Mouse (Mus musculus): Measurements from ENCODE around the gene Ppm1m. TPM values are rescaled to one million over a fixed set of nuclear protein-coding genes. Genes with fewer than 3 reads are reported as not detected.

The Ppm1m gene
- polyA plus RNA-seq, 1 experiment from 2014 or later = 11.5 TPM

- Histone ChIP-seq H3K4me3 (ENCODE audit: low read depth, low read length) (peak overlapping the region; percentile 13; the same call in 1 of the 2 replicates), H3K4me1 (ENCODE audit: control insufficient read depth, low read depth, low read length) (no peaks in the 10 kb centered on the region), H3K9ac (ENCODE audit: low read depth, low read length) (no peak overlapping the region), H3K4me2 (ENCODE audit: low read depth, low read length) (no peak overlapping the region), H3K27me3 (ENCODE audit: control insufficient read depth, insufficient read depth, low read depth, low read length) (peaks cover 45% of the 10 kb centered on the region), H3K9me3 (replicated peaks; ENCODE audit: control insufficient read depth, low read length) (no peaks in the 10 kb centered on the region), H3K36me3 (ENCODE audit: control insufficient read depth, insufficient read depth) (no peaks in the 10 kb centered on the region), H3K27ac (ENCODE audit: low read length) (no peak overlapping the region)
- no peak for ATAC-seq (ENCODE audit: low read depth)
- 12% methylated on average over 5 of the region's 5 CpGs for WGBS (ENCODE audit: insufficient replicate concordance)
These were observed 52.3 kb downstream of the Ppm1m start for GRCm38 (mm10) chr9:106147281-106147680.

GRCm38 (mm10) chr9:106145582-106145981 lies 54.0 kb downstream of the Ppm1m start:
- 67% methylated on average over 2 of the region's 2 CpGs for WGBS (ENCODE audit: insufficient replicate concordance)
- peaks cover 41% of the 10 kb centered on the region for H3K27me3 ChIP-seq (ENCODE audit: control insufficient read depth, insufficient read depth, low read depth, low read length)
- H3K4me3 ChIP-seq (ENCODE audit: low read depth, low read length) = no peak overlapping the region
- no peaks in the 10 kb centered on the region for H3K36me3 ChIP-seq (ENCODE audit: control insufficient read depth, insufficient read depth)
- no peak overlapping the region for H3K4me2 ChIP-seq (ENCODE audit: low read depth, low read length)
- no peak overlapping the region for H3K27ac ChIP-seq (ENCODE audit: low read length)
- no peaks in the 10 kb centered on the region for H3K4me1 ChIP-seq (ENCODE audit: control insufficient read depth, low read depth, low read length)
- no peak overlapping the region for H3K9ac ChIP-seq (ENCODE audit: low read depth, low read length)
- H3K9me3 ChIP-seq (replicated peaks; ENCODE audit: control insufficient read depth, low read length) = no peaks in the 10 kb centered on the region
- no peak for ATAC-seq (ENCODE audit: low read depth)

MicroRNA genes within 50 kb of the gene (microRNA counts, 519-probe panel; counts per million panel counts)
- 4,083 counts per million, percentile 97 among the panel's probes with 10 or more counts for microRNA mmu-let-7g

Small RNA genes within 50 kb of the gene (microRNA-seq; reads per million reads assigned to microRNA genes)
- gene Mir135a-1 = not detected
- gene Mirlet7g = 84,234 reads per million, percentile 100 among the genes with 10 or more reads in this experiment

Other genes starting within 250 kb of the Ppm1m start
- gene Col6a5, start 239.1 kb downstream of the Ppm1m start, polyA plus RNA-seq (2015; fragmentation: Nextera tagmentation; extraction: Ambion mirVana) = 0.19 TPM in 1 of 2 replicates, not detected in the other
- gene Col6a4, start 103.0 kb downstream of the Ppm1m start, polyA plus RNA-seq (2015; fragmentation: Nextera tagmentation; extraction: Ambion mirVana) = 0.47 TPM in 1 of 2 replicates, not detected in the other
- 26.5 and 33.0 TPM in 2 replicates for gene Glyctk, start 41.6 kb downstream of the Ppm1m start, polyA plus RNA-seq (2015; fragmentation: Nextera tagmentation; extraction: Ambion mirVana)
- gene Wdr82, start 28.8 kb downstream of the Ppm1m start, polyA plus RNA-seq (2015; fragmentation: Nextera tagmentation; extraction: Ambion mirVana) = 5.8 and 6.0 TPM in 2 replicates
- 19.7 and 21.2 TPM in 2 replicates for gene Twf2, start 3.4 kb upstream of the Ppm1m start, polyA plus RNA-seq (2015; fragmentation: Nextera tagmentation; extraction: Ambion mirVana)
- 0.04 and 0.05 TPM in 2 replicates for gene Tlr9, start 22.9 kb upstream of the Ppm1m start, polyA plus RNA-seq (2015; fragmentation: Nextera tagmentation; extraction: Ambion mirVana)
- 53.9 and 57.9 TPM in 2 replicates for gene Alas1, start 48.9 kb upstream of the Ppm1m start, polyA plus RNA-seq (2015; fragmentation: Nextera tagmentation; extraction: Ambion mirVana)
- 20.3 and 21.0 TPM in 2 replicates for gene Poc1a, start 81.3 kb upstream of the Ppm1m start, polyA plus RNA-seq (2015; fragmentation: Nextera tagmentation; extraction: Ambion mirVana)
- gene Dusp7, start 168.9 kb upstream of the Ppm1m start, polyA plus RNA-seq (2015; fragmentation: Nextera tagmentation; extraction: Ambion mirVana) = 2.1 and 2.7 TPM in 2 replicates
- gene Rpl29, start 229.7 kb upstream of the Ppm1m start, polyA plus RNA-seq (2015; fragmentation: Nextera tagmentation; extraction: Ambion mirVana) = 452 and 501 TPM in 2 replicates
- 34.3 and 36.5 TPM in 2 replicates for gene Acy1, start 238.6 kb upstream of the Ppm1m start, polyA plus RNA-seq (2015; fragmentation: Nextera tagmentation; extraction: Ambion mirVana)
- gene Abhd14b, start 247.7 kb upstream of the Ppm1m start, polyA plus RNA-seq (2015; fragmentation: Nextera tagmentation; extraction: Ambion mirVana) = 31.3 and 37.5 TPM in 2 replicates
- gene Abhd14a, start 247.9 kb upstream of the Ppm1m start, polyA plus RNA-seq (2015; fragmentation: Nextera tagmentation; extraction: Ambion mirVana) = 17.2 and 18.8 TPM in 2 replicates